Mouse (Mus musculus) ES-E14 (cell line): ENCODE data around the gene Smarcd3. TPM values are rescaled to one million over a fixed set of nuclear protein-coding genes. Genes with fewer than 3 reads are reported as not detected.

Source experiments
- DNase-seq: peaks from one replicate; pipeline ENCODE4 v3.0.0-alpha.2; 2013; ENCODE audit warnings: low read depth, low spot score
- H3K27ac ChIP-seq: 2 replicates; pipeline ENCODE4 v1.5.1; 2012; ENCODE audit warnings: low read depth, mild to moderate bottlenecking, low read length, moderate library complexity, mixed read lengths; ENCODE audit not compliant: poor library complexity, insufficient read depth, severe bottlenecking
- H3K36me3 ChIP-seq: 2 replicates; pipeline ENCODE4 v1.6.1; 2012; ENCODE audit warnings: mild to moderate bottlenecking, low read length, moderate library complexity, mixed read lengths; ENCODE audit not compliant: control insufficient read depth, poor library complexity, insufficient read depth, severe bottlenecking
- H3K4me1 ChIP-seq, 2 experiments: fragments of 150-350 bp in 1 of 2; sonication (generic) in 1 of 2; 2 replicates each; pipeline ENCODE4 v1.6.1; 2012; ENCODE audit warnings: low read length in 2 of 2, mild to moderate bottlenecking in 1 of 2, mixed read lengths in 1 of 2; ENCODE audit not compliant: control insufficient read depth in 2 of 2, insufficient read depth in 2 of 2, poor library complexity in 1 of 2
- H3K4me3 ChIP-seq, 2 experiments: fragments of 150-350 bp in 1 of 2; sonication (generic) in 1 of 2; 2 replicates each; pipeline ENCODE4 v1.5.1; 2012; ENCODE audit warnings: low read length in 2 of 2, low read depth in 1 of 2, mild to moderate bottlenecking in 1 of 2, mixed read lengths in 1 of 2; ENCODE audit not compliant: insufficient read depth in 1 of 2, poor library complexity in 1 of 2, severe bottlenecking in 1 of 2
- H3K9ac ChIP-seq: 2 replicates; pipeline ENCODE4 v1.6.1; 2012; ENCODE audit warnings: low read depth, mild to moderate bottlenecking, low read length, mixed read lengths; ENCODE audit not compliant: poor library complexity, insufficient read depth, severe bottlenecking
- H3K9me3 ChIP-seq: fragments of 150-350 bp; sonication (generic); 2 replicates; pipeline ENCODE4 v1.6.1; 2012; ENCODE audit warnings: low read depth, mild to moderate bottlenecking, low read length; ENCODE audit not compliant: control insufficient read depth, insufficient read depth
- CHD2 ChIP-seq: IDR thresholded peaks from 2 replicates; pipeline ENCODE4 v1.6.1; 2014; ENCODE audit warnings: mild to moderate bottlenecking, low read depth, low read length, inconsistent platforms
- HCFC1 ChIP-seq: IDR thresholded peaks from 2 replicates; pipeline ENCODE4 v1.6.1; 2012; ENCODE audit warnings: low read length, inconsistent platforms, borderline replicate concordance; ENCODE audit not compliant: insufficient read depth
- MAFK ChIP-seq: IDR thresholded peaks from 2 replicates; pipeline ENCODE4 v1.6.1; 2014; ENCODE audit warnings: mild to moderate bottlenecking, low read depth, low read length, inconsistent platforms; ENCODE audit not compliant: insufficient read depth
- ZC3H11A ChIP-seq: IDR thresholded peaks from 2 replicates; pipeline ENCODE4 v1.6.1; 2012; ENCODE audit warnings: low read depth, mild to moderate bottlenecking, inconsistent platforms, low read length, borderline replicate concordance
- ZNF384 ChIP-seq: IDR thresholded peaks from 2 replicates; pipeline ENCODE4 v1.6.1; 2012; ENCODE audit warnings: low read depth, low read length, inconsistent platforms
- in situ Hi-C, 2 experiments: fragments of 600-800 bp; cut with MboI; formaldehyde crosslinking; loops; one replicate each; pipeline ENCODE4 v1.15.1; 2025; ENCODE audit warnings: low sequenced_read_pairs in 2 of 2, inconsistent platforms in 1 of 2; ENCODE audit not compliant: unreplicated experiment in 2 of 2
- total RNA-seq: library from RNA; depleted of rRNA; stranded (reverse); fragments of 300-350 nt; gene quantifications from 2 replicates; pipeline ENCODE4 v1.2.3, GENCODE M21; 2012

Smarcd3 gene
- total RNA-seq, 1 experiment: 4.9 TPM

DNA sequence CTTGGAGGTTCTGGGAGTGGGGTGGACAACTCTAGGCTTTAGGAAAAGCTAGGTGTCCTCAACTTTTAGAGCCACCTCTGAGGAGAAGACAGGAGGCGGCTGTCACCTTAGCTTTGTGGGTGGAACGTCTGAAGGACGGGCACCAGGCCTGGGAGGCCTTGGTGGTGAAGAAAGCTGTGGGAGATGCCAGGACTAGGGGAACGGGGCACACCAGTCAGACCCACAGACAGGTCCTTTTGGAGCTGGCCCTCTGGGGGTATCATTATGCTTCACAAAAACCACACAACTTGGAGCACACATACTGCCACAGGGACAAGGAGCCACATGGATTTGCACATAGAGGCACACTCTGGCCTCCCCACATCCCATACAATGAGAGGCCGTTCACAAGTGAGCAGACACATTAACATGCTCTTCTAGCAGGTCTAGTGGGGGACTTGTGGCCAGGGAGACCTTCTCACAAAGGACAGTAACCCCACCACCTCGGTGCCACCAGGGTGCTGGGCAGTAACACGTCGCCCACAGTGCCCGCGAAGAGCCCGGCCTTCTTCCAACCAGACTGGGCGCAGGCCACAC is 20.0 kb downstream of the Smarcd3 start:
- H3K27ac ChIP-seq: no peak overlapping the region
- peak overlapping the region; percentile 64 to 72; a peak in 3 of 4 replicates for H3K4me3 ChIP-seq
- no peaks in the 10 kb centered on the region for H3K36me3 ChIP-seq
- TF ChIP-seq MAFK: no peak
- H3K4me1 ChIP-seq: peaks cover 0 to 7% of the 10 kb centered on the region in 2 experiments; a peak in 1 of 4 replicates
- peak overlapping the region; percentile 53; the same call in 1 of the 2 replicates for H3K9ac ChIP-seq
- no peak for DNase-seq
- in situ Hi-C loops: no loop called here
- no peaks in the 10 kb centered on the region for H3K9me3 ChIP-seq

DNA sequence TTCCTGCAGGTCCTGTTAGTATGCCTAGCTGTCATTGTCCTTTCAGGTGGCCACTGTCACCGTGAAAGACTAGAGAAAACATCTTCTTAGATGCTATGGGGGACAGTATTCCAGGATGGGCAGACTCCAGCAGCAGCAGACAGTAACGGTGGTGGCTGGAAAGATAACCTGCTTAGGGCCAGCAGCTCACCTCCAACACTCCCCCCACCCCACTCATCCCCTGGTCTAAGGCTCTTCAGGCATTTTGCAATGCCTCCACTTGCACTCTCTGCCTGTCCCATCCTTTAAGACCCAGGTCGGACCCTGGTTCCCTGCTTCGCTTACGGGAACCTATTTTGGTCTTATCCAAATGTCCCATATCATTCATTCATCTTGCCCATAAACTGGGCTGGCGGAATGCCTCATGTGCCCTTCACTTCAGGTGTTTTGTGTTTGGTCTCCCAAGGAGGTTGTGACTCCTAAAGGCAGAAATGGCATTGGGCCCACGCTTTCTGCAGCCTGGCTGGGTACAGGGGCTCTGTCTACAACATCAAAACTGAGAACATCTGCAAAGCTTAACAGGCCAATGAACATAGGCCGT is 20.7 kb downstream of the Smarcd3 start:
- no peaks in the 10 kb centered on the region for H3K9me3 ChIP-seq
- H3K36me3 ChIP-seq: no peaks in the 10 kb centered on the region
- no peak for TF ChIP-seq HCFC1
- no peak for TF ChIP-seq ZNF384
- TF ChIP-seq ZC3H11A: no peak
- no peak for TF ChIP-seq CHD2
- TF ChIP-seq MAFK: no peak
- H3K9ac ChIP-seq: no peak overlapping the region
- H3K4me3 ChIP-seq: no peak overlapping the region
- peaks cover 0 to 8% of the 10 kb centered on the region in 2 experiments; a peak in 1 of 4 replicates for H3K4me1 ChIP-seq
- no peak overlapping the region for H3K27ac ChIP-seq
- DNase-seq: no peak
- in situ Hi-C loops: no loop called here

DNA sequence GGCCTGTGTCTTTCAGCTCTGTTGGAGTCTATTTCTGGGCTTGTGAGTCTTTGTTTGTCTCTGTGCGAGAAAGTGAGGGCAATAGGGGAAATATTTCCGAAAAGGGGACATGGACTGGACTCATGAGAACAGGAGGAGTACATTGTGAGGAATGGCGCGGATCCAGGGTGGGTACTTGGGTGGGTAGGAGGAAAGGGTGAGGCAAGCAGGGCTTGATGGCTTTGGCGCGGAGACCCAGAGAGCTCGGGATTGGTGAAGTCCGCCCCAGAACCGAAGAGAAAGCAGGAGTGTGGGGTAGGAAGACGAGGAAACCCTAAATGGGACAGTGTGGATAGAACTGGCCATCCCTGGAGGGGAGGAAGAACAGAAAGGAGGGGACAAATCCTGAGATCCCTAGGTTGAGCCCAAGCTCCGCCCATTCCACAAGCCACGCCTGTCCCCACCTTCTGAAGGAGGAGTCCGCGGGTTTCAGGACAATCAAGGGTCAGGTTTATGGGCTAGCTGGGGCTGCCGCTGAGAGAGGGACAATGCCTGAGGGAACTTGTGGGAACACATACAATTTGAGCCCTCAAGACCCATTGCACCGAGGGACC is 21.4 kb downstream of the Smarcd3 start:
- peak overlapping the region; percentile 66 to 67 for H3K4me3 ChIP-seq
- DNase-seq: no peak
- H3K36me3 ChIP-seq: no peaks in the 10 kb centered on the region
- H3K9ac ChIP-seq: no peak overlapping the region
- H3K27ac ChIP-seq: no peak overlapping the region
- no peaks in the 10 kb centered on the region for H3K9me3 ChIP-seq
- TF ChIP-seq MAFK (no peak), ZC3H11A (no peak), ZNF384 (no peak), CHD2 (no peak), HCFC1 (no peak)
- H3K4me1 ChIP-seq: peaks cover under 1 to 11% of the 10 kb centered on the region in 2 experiments; a peak in 1 of 4 replicates
- in situ Hi-C loops: no loop called here

DNA sequence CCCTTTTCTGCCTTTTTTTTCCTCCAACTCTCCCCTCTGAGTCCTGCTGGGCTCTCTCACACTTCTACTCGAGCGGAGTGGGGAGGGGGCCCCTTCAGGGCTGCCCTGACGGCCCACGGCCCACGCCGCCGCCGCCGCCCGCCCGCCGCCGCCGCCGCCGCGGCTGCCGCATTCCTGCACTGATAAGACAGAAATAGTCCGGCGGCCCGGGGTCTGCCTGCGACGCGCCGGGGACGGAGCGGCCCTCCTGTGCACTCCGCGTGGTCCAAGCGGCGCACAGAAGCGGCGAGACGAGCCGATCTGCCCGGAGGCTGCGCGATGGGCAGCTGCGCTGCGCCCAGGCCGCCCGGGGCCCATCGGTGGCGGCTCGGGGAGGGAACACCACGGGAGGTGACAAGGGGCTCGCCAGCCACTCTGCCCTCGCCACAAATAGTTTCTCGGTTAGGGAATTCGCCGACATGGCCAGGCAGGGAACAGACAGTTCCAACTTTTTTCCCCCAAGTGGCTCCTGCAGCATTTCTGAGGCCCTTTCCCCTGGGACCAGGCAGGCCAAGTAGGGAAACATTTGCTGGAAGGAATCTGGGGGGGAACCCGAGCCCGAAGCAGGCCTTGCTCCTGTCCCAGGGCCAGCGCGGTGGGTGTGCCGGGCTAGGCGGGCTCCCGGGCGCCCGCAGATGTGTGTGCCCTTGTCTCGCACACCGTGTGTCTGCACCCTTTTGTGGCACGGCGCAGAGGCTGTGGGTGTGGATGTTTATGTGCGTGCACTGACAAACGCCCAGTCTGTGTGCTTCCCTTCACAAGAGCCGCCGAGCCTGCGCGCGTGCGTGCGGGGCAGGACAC is 22.1 kb downstream of the Smarcd3 start:
- peaks cover 4 to 13% of the 10 kb centered on the region in 2 experiments; a peak in 3 of 4 replicates for H3K4me1 ChIP-seq
- no peak for DNase-seq

More for the DNA sequence above, 22.1 kb downstream of the Smarcd3 start:
- Histone ChIP-seq H3K27ac (no peak overlapping the region), H3K4me3 (peak overlapping the region; percentile 66 to 67), H3K9me3 (no peaks in the 10 kb centered on the region), H3K9ac (peak overlapping the region; percentile 68), H3K36me3 (no peaks in the 10 kb centered on the region)
- in situ Hi-C loops: no loop called here
- TF ChIP-seq MAFK: no peak
- TF ChIP-seq CHD2: no peak
- TF ChIP-seq ZC3H11A: no peak
- no peak for TF ChIP-seq ZNF384
- no peak; the same call in 1 of the 2 replicates for TF ChIP-seq HCFC1
